Mouse (Mus musculus) lung, adult 2 months (tissue): Measurements from ENCODE around the gene Wsb1.

Source experiments
- CTCF ChIP-seq: fragments of 200-500 bp; IDR thresholded peaks from 2 replicates; pipeline ENCODE4 v1.5.1; 2011; ENCODE audit warnings: mild to moderate bottlenecking, low read length, control low read depth; ENCODE audit not compliant: insufficient read depth
- POLR2A ChIP-seq: fragments of 200-500 bp; IDR thresholded peaks from 2 replicates; pipeline ENCODE4 v1.6.1; 2011; ENCODE audit warnings: low read depth, mild to moderate bottlenecking, control low read depth, low read length, borderline replicate concordance; ENCODE audit errors: extremely low read depth

DNA sequence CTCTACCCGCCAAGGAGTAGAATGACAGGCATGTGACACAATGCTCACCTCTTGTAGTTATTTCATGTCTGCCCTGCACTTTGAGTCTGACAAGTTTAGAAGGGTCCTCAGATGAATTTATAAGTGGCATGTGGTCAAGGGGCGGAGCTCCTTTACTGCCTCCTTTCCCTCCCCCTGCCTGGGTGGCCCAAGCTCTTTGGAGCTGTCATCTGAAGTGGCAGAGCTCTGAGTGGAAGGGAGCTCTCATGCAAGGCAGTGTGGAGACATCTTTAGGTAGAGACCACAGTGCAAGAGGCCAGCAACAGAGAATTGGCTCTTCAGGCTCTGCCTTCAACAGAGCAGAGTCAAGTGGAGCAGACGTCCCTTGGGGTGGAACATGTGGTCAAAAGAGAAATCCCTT is 50.0 kb downstream of the Wsb1 start:
- TF ChIP-seq CTCF (no peak), POLR2A (no peak)
